Mouse (Mus musculus) gastrocnemius, adult 18-20 months (tissue): ENCODE measurements at regions not wholly inside any gene's neighbourhood (a gene's known extent, or its start where the extent isn't known, plus 50 kb on each side); places are given as distances from the start of the nearest gene placed in this dataset.

Experiments used
- DNase-seq: peaks from one replicate; pipeline ENCODE4 v3.0.0; 2021; ENCODE audit warnings: low spot score

GRCm38 (mm10) chr10:44733641-44734040 is 205.3 kb upstream of the Prdm1 start:
- DNase-seq = no peak

GRCm38 (mm10) chr10:44730721-44731120 is 202.4 kb upstream of the Prdm1 start:
- DNase-seq = no peak

- no peak for DNase-seq
Observed at GRCm38 (mm10) chr10:44728963-44729362, 200.7 kb upstream of the Prdm1 start.

GRCm38 (mm10) chr10:44724575-44724974 is 196.3 kb upstream of the Prdm1 start:
- DNase-seq = no peak

- no peak for DNase-seq
Observed at GRCm38 (mm10) chr10:44723845-44724244, 195.5 kb upstream of the Prdm1 start.

GRCm38 (mm10) chr10:44723321-44723720 is 195.0 kb upstream of the Prdm1 start:
- DNase-seq = no peak

GRCm38 (mm10) chr10:44721670-44722069 is 193.4 kb upstream of the Prdm1 start:
- DNase-seq = no peak

GRCm38 (mm10) chr10:44716612-44717011 is 188.3 kb upstream of the Prdm1 start:
- DNase-seq = no peak

GRCm38 (mm10) chr10:44715902-44716301 is 187.6 kb upstream of the Prdm1 start:
- DNase-seq = no peak

GRCm38 (mm10) chr10:44708830-44709229 is 180.5 kb upstream of the Prdm1 start:
- DNase-seq = no peak

- no peak for DNase-seq
Observed at GRCm38 (mm10) chr10:44704143-44704542, 175.8 kb upstream of the Prdm1 start.

GRCm38 (mm10) chr10:44702108-44702507 is 173.8 kb upstream of the Prdm1 start:
- DNase-seq = peak; percentile 25

- no peak for DNase-seq
Observed at GRCm38 (mm10) chr10:44699988-44700537, 171.8 kb upstream of the Prdm1 start.

- no peak for DNase-seq
Observed at GRCm38 (mm10) chr10:44697966-44698365, 169.7 kb upstream of the Prdm1 start.

- DNase-seq = no peak
Observed at GRCm38 (mm10) chr10:44696973-44697372, 168.7 kb upstream of the Prdm1 start.

GRCm38 (mm10) chr10:44691590-44692327 is 163.5 kb upstream of the Prdm1 start:
- no peak for DNase-seq

GRCm38 (mm10) chr10:44688555-44688954 is 160.3 kb upstream of the Prdm1 start:
- no peak for DNase-seq

GRCm38 (mm10) chr10:44686055-44686454 is 157.8 kb upstream of the Prdm1 start:
- DNase-seq = no peak

GRCm38 (mm10) chr10:44685215-44685614 is 156.9 kb upstream of the Prdm1 start:
- no peak for DNase-seq

- no peak for DNase-seq
Observed at GRCm38 (mm10) chr10:44676506-44676905, 148.2 kb upstream of the Prdm1 start.

GRCm38 (mm10) chr10:44665509-44666144 is 137.3 kb upstream of the Prdm1 start:
- no peak for DNase-seq

GRCm38 (mm10) chr10:44659499-44659898 is 131.2 kb upstream of the Prdm1 start:
- no peak for DNase-seq

- DNase-seq = no peak
Observed at GRCm38 (mm10) chr10:44653761-44654160, 125.5 kb upstream of the Prdm1 start.
